Mouse (Mus musculus): ENCODE data around the gene Abtb2.

DNA sequence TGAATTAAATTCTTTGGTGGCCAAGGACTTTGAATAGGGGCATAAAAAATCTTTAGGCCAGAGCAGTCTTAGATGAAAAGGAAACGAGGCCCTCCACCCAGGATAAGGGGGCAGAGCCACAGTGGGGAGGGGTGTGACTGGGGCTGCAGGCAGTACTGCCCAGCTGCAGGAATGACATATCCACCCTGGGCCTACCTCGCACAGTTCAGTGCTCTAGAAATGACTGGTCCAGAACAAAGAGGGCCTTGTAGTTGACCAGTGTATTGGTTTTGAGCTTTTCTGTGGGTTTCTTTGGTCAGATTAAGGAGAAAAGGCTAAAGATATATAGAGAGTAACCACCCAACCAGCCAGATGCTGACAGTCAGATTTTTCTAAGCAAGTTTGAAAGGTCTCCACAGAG, 74.8 kb downstream of the Abtb2 start:
- TF ChIP-seq CTCF (IDR thresholded peaks at IDR 0.05; ENCODE audit: low read depth, low read length) (no peak), TAL1 (conservative IDR thresholded peaks at IDR 0.05; ENCODE audit: low read depth, low read length) (no peak)
